Mouse (Mus musculus) MEL (cell line): ENCODE measurements at regions not wholly inside any gene's neighbourhood (a gene's known extent, or its start where the extent isn't known, plus 50 kb on each side); places are given as distances from the start of the nearest gene placed in this dataset.

Experiments used
- DNase-seq: peaks from one replicate; pipeline ENCODE4 v3.0.0; 2011; ENCODE audit warnings: low read depth, low spot score
- H3K27ac ChIP-seq: 2 replicates; pipeline ENCODE4 v1.5.1; 2012; ENCODE audit warnings: low read depth, mild to moderate bottlenecking, control low read depth, low read length, moderate library complexity; ENCODE audit not compliant: control insufficient read depth
- H3K27me3 ChIP-seq, 2 experiments: fragments of 150-350 bp in 1 of 2; sonication (generic) in 1 of 2; 2 replicates each; pipeline ENCODE4 v1.6.1; 2012; ENCODE audit warnings: low read length in 2 of 2, mild to moderate bottlenecking in 2 of 2, improper control_type of control experiment in 1 of 2, moderate library complexity in 1 of 2; ENCODE audit not compliant: insufficient read depth in 2 of 2, control insufficient read depth in 1 of 2
- H3K36me3 ChIP-seq, 2 experiments: 2 replicates each; pipeline ENCODE4 v1.6.1; 2012 to 2014; ENCODE audit warnings: low read length in 2 of 2, improper control_type of control experiment in 1 of 2, inconsistent platforms in 1 of 2, mild to moderate bottlenecking in 1 of 2; ENCODE audit not compliant: insufficient read depth in 2 of 2, control insufficient read depth in 1 of 2
- H3K4me1 ChIP-seq, 2 experiments: fragments of 150-350 bp in 1 of 2; sonication (generic) in 1 of 2; 2 replicates each; pipeline ENCODE4 v1.6.1; 2012; ENCODE audit warnings: low read length in 2 of 2, improper control_type of control experiment in 1 of 2, mild to moderate bottlenecking in 1 of 2; ENCODE audit not compliant: insufficient read depth in 2 of 2, control insufficient read depth in 1 of 2
- H3K4me3 ChIP-seq, 2 experiments: fragments of 150-350 bp in 1 of 2; sonication (generic) in 1 of 2; 2 replicates each; pipeline ENCODE4 v1.5.1; 2012; ENCODE audit warnings: low read depth in 2 of 2, low read length in 2 of 2, mild to moderate bottlenecking in 2 of 2, moderate library complexity in 2 of 2, control low read depth in 1 of 2, improper control_type of control experiment in 1 of 2; ENCODE audit not compliant: control insufficient read depth in 1 of 2, insufficient read depth in 1 of 2
- H3K79me2 ChIP-seq: 2 replicates; pipeline ENCODE4 v1.6.1; 2012; ENCODE audit warnings: mild to moderate bottlenecking, low read length, moderate library complexity; ENCODE audit not compliant: control insufficient read depth, poor library complexity, insufficient read depth
- H3K9ac ChIP-seq: 2 replicates; pipeline ENCODE4 v1.6.1; 2012; ENCODE audit warnings: low read depth, mild to moderate bottlenecking, control low read depth, low read length, moderate library complexity; ENCODE audit not compliant: control insufficient read depth, poor library complexity, severe bottlenecking
- H3K9me3 ChIP-seq: fragments of 150-350 bp; sonication (generic); replicated peaks from 2 replicates; pipeline ENCODE4 v1.6.1; 2012; ENCODE audit warnings: mild to moderate bottlenecking, low read length, improper control_type of control experiment, moderate library complexity; ENCODE audit not compliant: insufficient read depth
- CHD1 ChIP-seq: IDR thresholded peaks from 2 replicates; pipeline ENCODE4 v1.6.1; 2012; ENCODE audit warnings: low read depth, mild to moderate bottlenecking, inconsistent platforms, low read length, improper control_type of control experiment
- CHD2 ChIP-seq: IDR thresholded peaks from 2 replicates; pipeline ENCODE4 v1.6.1; 2011; ENCODE audit warnings: low read length, improper control_type of control experiment
- CTCF ChIP-seq, 3 experiments: IDR thresholded peaks in 2 of 3; conservative IDR thresholded peaks in 1 of 3; 2 replicates each; pipeline ENCODE4 v1.5.1; 2011 to 2012; ENCODE audit warnings: low read length in 3 of 3, low read depth in 2 of 3, mild to moderate bottlenecking in 2 of 3, improper control_type of control experiment in 1 of 3, inconsistent platforms in 1 of 3, mixed read lengths in 1 of 3, moderate library complexity in 1 of 3; ENCODE audit not compliant: control insufficient read depth in 1 of 3, insufficient read depth in 1 of 3, poor library complexity in 1 of 3, severe bottlenecking in 1 of 3
- E2F4 ChIP-seq: IDR thresholded peaks from 2 replicates; pipeline ENCODE4 v1.6.1; 2011; ENCODE audit warnings: low read depth, low read length, improper control_type of control experiment, borderline replicate concordance
- ETS1 ChIP-seq: IDR thresholded peaks from 2 replicates; pipeline ENCODE4 v1.6.1; 2012; ENCODE audit warnings: low read depth, mild to moderate bottlenecking, inconsistent platforms, low read length, improper control_type of control experiment, moderate library complexity
- GATA1 ChIP-seq: IDR thresholded peaks from 2 replicates; pipeline ENCODE4 v1.6.1; 2011; ENCODE audit warnings: low read depth, low read length, improper control_type of control experiment
- JUND ChIP-seq: IDR thresholded peaks from 2 replicates; pipeline ENCODE4 v1.6.1; 2011; ENCODE audit warnings: low read depth, mild to moderate bottlenecking, improper control_type of control experiment, low read length
- MAFK ChIP-seq: IDR thresholded peaks from 2 replicates; pipeline ENCODE4 v1.6.1; 2011; ENCODE audit warnings: low read depth, mild to moderate bottlenecking, low read length, improper control_type of control experiment, borderline replicate concordance
- MAZ ChIP-seq: IDR thresholded peaks from 2 replicates; pipeline ENCODE4 v1.6.1; 2012; ENCODE audit warnings: low read depth, mild to moderate bottlenecking, inconsistent platforms, low read length, improper control_type of control experiment
- MXI1 ChIP-seq: IDR thresholded peaks from 2 replicates; pipeline ENCODE4 v1.6.1; 2011; ENCODE audit warnings: mild to moderate bottlenecking, low read depth, low read length, improper control_type of control experiment
- MYB ChIP-seq: IDR thresholded peaks from 2 replicates; pipeline ENCODE4 v1.6.1; 2011; ENCODE audit warnings: mild to moderate bottlenecking, low read depth, low read length, improper control_type of control experiment
- MYC ChIP-seq: IDR thresholded peaks from 2 replicates; pipeline ENCODE4 v1.6.1; 2011; ENCODE audit warnings: low read depth, mild to moderate bottlenecking, low read length, improper control_type of control experiment, moderate library complexity
- NRF1 ChIP-seq: IDR thresholded peaks from 2 replicates; pipeline ENCODE4 v1.6.1; 2014; ENCODE audit warnings: low read depth, mild to moderate bottlenecking, inconsistent platforms, low read length, improper control_type of control experiment, moderate library complexity; ENCODE audit not compliant: poor library complexity, insufficient read depth, severe bottlenecking
- POLR2AphosphoS2 ChIP-seq: IDR thresholded peaks from 2 replicates; pipeline ENCODE4 v1.6.1; 2011; ENCODE audit warnings: low read length, improper control_type of control experiment
- SIN3A ChIP-seq: IDR thresholded peaks from 2 replicates; pipeline ENCODE4 v1.6.1; 2012; ENCODE audit warnings: low read length, improper control_type of control experiment, inconsistent platforms
- TCF12 ChIP-seq: IDR thresholded peaks from 2 replicates; pipeline ENCODE4 v1.6.1; 2014; ENCODE audit warnings: low read depth, mild to moderate bottlenecking, inconsistent platforms, low read length, improper control_type of control experiment, moderate library complexity
- USF1 ChIP-seq: IDR thresholded peaks from 2 replicates; pipeline ENCODE4 v1.6.1; 2014; ENCODE audit warnings: low read depth, mild to moderate bottlenecking, inconsistent platforms, low read length, improper control_type of control experiment, moderate library complexity
- ZKSCAN1 ChIP-seq: IDR thresholded peaks from 2 replicates; pipeline ENCODE4 v1.6.1; 2012; ENCODE audit warnings: low read depth, mild to moderate bottlenecking, inconsistent platforms, low read length, improper control_type of control experiment, moderate library complexity
- ZMIZ1 ChIP-seq: IDR thresholded peaks from 2 replicates; pipeline ENCODE4 v1.6.1; 2012; ENCODE audit warnings: low read depth, mild to moderate bottlenecking, inconsistent platforms, low read length, improper control_type of control experiment, moderate library complexity
- ZNF384 ChIP-seq: IDR thresholded peaks from 2 replicates; pipeline ENCODE4 v1.6.1; 2012; ENCODE audit warnings: low read depth, mild to moderate bottlenecking, inconsistent platforms, low read length, improper control_type of control experiment

GRCm38 (mm10) chr1:78895112-78895511 is 78.6 kb downstream of the Kcne4 start:
- Histone ChIP-seq H3K27me3 (no peaks in the 10 kb centered on the region), H3K9ac (no peak overlapping the region), H3K27ac (no peak overlapping the region), H3K4me1 (no peaks in the 10 kb centered on the region), H3K4me3 (no peak overlapping the region), H3K36me3 (no peaks in the 10 kb centered on the region), H3K9me3 (no peaks in the 10 kb centered on the region), H3K79me2 (no peaks in the 10 kb centered on the region)
- TF ChIP-seq MYB (no peak), USF1 (no peak), JUND (no peak), POLR2AphosphoS2 (no peak), CTCF (IDR thresholded peaks at IDR 0.05 in 2 of 3, conservative IDR thresholded peaks at IDR 0.05 in 1 of 3; ENCODE audit: control insufficient read depth in 1 of 3, insufficient read depth in 1 of 3, low read depth in 2 of 3, low read length in 3 of 3, poor library complexity in 1 of 3, severe bottlenecking in 1 of 3) (no peak), MXI1 (no peak)
- DNase-seq: no peak

GRCm38 (mm10) chr1:78907591-78907990 is 91.0 kb downstream of the Kcne4 start:
- DNase-seq: no peak
- Histone ChIP-seq H3K27me3 (no peaks in the 10 kb centered on the region), H3K9me3 (no peaks in the 10 kb centered on the region), H3K9ac (no peak overlapping the region), H3K27ac (no peak overlapping the region), H3K4me1 (no peaks in the 10 kb centered on the region), H3K79me2 (no peaks in the 10 kb centered on the region), H3K36me3 (no peaks in the 10 kb centered on the region), H3K4me3 (no peak overlapping the region)
- TF ChIP-seq CTCF (IDR thresholded peaks at IDR 0.05 in 2 of 3, conservative IDR thresholded peaks at IDR 0.05 in 1 of 3; ENCODE audit: control insufficient read depth in 1 of 3, insufficient read depth in 1 of 3, low read depth in 2 of 3, low read length in 3 of 3, poor library complexity in 1 of 3, severe bottlenecking in 1 of 3): no peak
- no peak for TF ChIP-seq SIN3A
- TF ChIP-seq MAZ: no peak
- TF ChIP-seq CHD1: no peak
- TF ChIP-seq NRF1: no peak
- no peak for TF ChIP-seq USF1
- no peak for TF ChIP-seq MYC
- no peak for TF ChIP-seq E2F4
- no peak for TF ChIP-seq GATA1
- TF ChIP-seq ZKSCAN1: no peak
- TF ChIP-seq ETS1: no peak
- no peak for TF ChIP-seq ZNF384
- no peak for TF ChIP-seq TCF12
- no peak for TF ChIP-seq ZMIZ1
- TF ChIP-seq MAFK: no peak
- TF ChIP-seq CHD2: no peak
- TF ChIP-seq MYB: no peak
- TF ChIP-seq, all 39 proteins: peak for 0
